Mouse (Mus musculus): ENCODE data around the gene Chd2.

GRCm38 (mm10) chr7:73423236-73423635, 118.4 kb downstream of the Chd2 start:
- TF ChIP-seq POLR2A (IDR thresholded peaks at IDR 0.05; ENCODE audit: control insufficient read depth, extremely low read depth, insufficient read depth, low read length, poor library complexity) (no peak), CTCF (IDR thresholded peaks at IDR 0.05; ENCODE audit: borderline replicate concordance, control insufficient read depth, extremely low read depth, insufficient read depth, low read length, poor library complexity) (no peak)
